Mouse (Mus musculus): Measurements from ENCODE around the gene Hpse2.

- no peak for TF ChIP-seq EP300 (IDR thresholded peaks at IDR 0.05; ENCODE audit: low read depth)
- no peak for TF ChIP-seq CTCF (IDR thresholded peaks at IDR 0.05; ENCODE audit: low read depth)
These were observed 451.4 kb downstream of the Hpse2 start for GRCm38 (mm10) chr19:42936661-42937193.

Measured in liver, embryonic 14.5 days (tissue).